Mouse (Mus musculus) MEL (cell line): ENCODE measurements at regions not wholly inside any gene's neighbourhood (a gene's known extent, or its start where the extent isn't known, plus 50 kb on each side); places are given as distances from the start of the nearest gene placed in this dataset.

Experiments used
- CTCF ChIP-seq, 3 experiments: IDR thresholded peaks in 2 of 3; conservative IDR thresholded peaks in 1 of 3; 2 replicates each; pipeline ENCODE4 v1.5.1; 2011 to 2012; ENCODE audit warnings: low read length in 3 of 3, low read depth in 2 of 3, mild to moderate bottlenecking in 2 of 3, improper control_type of control experiment in 1 of 3, inconsistent platforms in 1 of 3, mixed read lengths in 1 of 3, moderate library complexity in 1 of 3; ENCODE audit not compliant: control insufficient read depth in 1 of 3, insufficient read depth in 1 of 3, poor library complexity in 1 of 3, severe bottlenecking in 1 of 3
- NRF1 ChIP-seq: IDR thresholded peaks from 2 replicates; pipeline ENCODE4 v1.6.1; 2014; ENCODE audit warnings: low read depth, mild to moderate bottlenecking, inconsistent platforms, low read length, improper control_type of control experiment, moderate library complexity; ENCODE audit not compliant: poor library complexity, insufficient read depth, severe bottlenecking
- POLR2A ChIP-seq, 2 experiments: IDR thresholded peaks; 2 replicates each; pipeline ENCODE4 v1.6.1; 2011 to 2012; ENCODE audit warnings: low read length in 2 of 2, mild to moderate bottlenecking in 2 of 2, control low read depth in 1 of 2, improper control_type of control experiment in 1 of 2, low read depth in 1 of 2, moderate library complexity in 1 of 2; ENCODE audit not compliant: control insufficient read depth in 1 of 2, insufficient read depth in 1 of 2, poor library complexity in 1 of 2

GRCm38 (mm10) chr4:7455130-7455529, 783.7 kb downstream of the Car8 start:
- TF ChIP-seq CTCF (IDR thresholded peaks at IDR 0.05 in 2 of 3, conservative IDR thresholded peaks at IDR 0.05 in 1 of 3; ENCODE audit: control insufficient read depth in 1 of 3, insufficient read depth in 1 of 3, low read depth in 2 of 3, low read length in 3 of 3, poor library complexity in 1 of 3, severe bottlenecking in 1 of 3) (no peak), POLR2A (IDR thresholded peaks at IDR 0.05; ENCODE audit: control insufficient read depth in 1 of 2, insufficient read depth in 1 of 2, low read depth in 1 of 2, low read length in 2 of 2, poor library complexity in 1 of 2) (no peak), NRF1 (no peak)
